Mouse (Mus musculus) lung, postnatal 4 days (tissue): Measurements from ENCODE around the gene Dgkb.
A peak's percentile ranks its signal among the peaks of the same experiment; 100 is the strongest.

Experiments used
- DNase-seq, 2 experiments: peaks; one replicate each; pipeline ENCODE4 v3.0.0; 2021

The Dgkb gene

DNA sequence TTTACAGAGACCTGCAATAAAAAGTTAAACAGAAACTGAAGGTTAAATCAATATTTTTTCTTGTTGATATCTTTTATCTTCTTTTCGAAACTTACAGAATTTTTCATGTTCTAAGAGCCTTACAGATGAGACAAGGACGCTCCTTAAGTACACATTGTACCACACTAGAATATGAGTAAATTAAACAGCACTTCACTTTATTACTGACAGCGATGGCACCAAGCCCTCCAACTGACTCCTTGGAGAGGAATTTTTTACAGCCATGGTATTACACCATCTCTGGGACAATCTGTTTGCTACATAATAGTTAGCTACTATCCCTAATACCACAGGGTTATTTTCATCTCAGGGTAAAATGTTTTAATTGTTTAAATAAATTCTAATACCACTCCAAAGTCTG is 556.6 kb downstream of the Dgkb start:
- no peak for DNase-seq

DNA sequence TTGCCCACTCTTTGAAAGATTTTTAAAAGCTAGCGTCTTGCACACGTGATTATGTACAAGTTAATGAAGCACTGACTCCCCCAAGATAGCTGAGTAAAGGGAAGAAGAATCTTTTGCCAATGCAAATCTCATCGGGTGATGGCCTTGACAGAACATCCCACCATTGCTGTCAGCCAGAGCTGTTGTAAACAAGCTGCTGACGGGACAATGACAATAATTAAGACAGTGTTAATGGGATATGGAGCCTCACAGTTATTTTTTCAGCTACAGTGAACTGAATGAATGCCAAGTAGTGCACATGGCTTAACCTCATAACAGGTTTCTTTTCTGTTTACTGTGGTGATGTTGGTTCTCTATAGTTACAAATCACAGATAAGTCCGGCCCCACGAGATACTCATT is 568.4 kb downstream of the Dgkb start:
- DNase-seq: no peak

DNA sequence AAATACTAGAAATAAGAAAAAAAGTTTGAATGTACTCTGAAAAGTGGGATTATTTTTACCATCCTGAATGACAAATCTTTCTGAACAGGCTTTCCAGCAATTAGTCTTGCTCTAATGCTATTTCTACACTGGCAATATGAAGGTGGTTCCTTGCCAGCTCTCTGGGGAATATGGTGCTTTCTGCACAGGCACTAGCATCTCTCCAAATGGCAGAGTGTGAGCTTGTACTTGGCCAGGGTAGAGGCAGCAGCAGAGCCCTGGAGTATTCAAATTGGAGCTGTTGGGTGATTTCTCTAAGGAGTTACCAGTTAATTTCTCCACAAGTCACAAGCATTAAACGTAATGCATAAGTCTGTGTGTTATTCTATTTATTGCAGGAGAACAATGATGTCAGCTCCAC is 569.5 kb downstream of the Dgkb start:
- no peak for DNase-seq

DNA sequence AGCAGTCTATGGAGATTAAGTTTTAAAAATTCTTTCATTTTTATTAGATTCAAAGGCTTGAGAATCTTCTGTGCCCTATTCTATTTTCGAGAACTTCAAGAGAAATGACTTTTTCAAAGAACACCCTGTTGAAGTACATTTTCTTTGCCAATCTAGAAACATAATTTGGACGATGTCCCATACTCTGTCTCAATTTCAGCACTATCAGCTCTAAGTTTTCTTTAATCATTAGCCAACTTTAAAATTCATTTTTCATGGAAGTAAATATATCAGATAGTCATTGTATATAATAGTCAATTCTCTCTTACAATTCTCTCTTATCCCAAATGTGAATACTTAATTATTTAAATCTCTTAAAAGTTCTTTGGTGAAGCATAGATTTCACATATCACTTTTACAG is 570.1 kb downstream of the Dgkb start:
- no peak for DNase-seq

DNA sequence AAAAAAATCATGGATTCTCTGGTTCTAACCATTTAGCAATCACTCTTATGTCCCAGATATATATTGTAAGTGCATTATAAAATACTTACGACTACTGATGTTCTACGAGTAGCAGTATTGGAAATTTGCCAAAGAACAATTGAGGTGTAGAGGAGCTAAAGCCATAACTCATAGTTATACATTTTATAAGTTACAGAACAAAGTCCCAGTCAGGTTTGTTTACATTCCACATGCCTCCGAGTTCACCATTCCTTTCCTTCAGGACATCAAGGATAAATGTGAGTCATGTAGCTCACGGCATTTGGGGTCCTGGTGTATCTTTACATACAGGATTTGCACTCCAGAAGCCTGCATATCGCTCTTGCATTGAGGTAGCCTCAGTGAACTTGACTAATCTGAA is 570.7 kb downstream of the Dgkb start:
- DNase-seq: no peak

DNA sequence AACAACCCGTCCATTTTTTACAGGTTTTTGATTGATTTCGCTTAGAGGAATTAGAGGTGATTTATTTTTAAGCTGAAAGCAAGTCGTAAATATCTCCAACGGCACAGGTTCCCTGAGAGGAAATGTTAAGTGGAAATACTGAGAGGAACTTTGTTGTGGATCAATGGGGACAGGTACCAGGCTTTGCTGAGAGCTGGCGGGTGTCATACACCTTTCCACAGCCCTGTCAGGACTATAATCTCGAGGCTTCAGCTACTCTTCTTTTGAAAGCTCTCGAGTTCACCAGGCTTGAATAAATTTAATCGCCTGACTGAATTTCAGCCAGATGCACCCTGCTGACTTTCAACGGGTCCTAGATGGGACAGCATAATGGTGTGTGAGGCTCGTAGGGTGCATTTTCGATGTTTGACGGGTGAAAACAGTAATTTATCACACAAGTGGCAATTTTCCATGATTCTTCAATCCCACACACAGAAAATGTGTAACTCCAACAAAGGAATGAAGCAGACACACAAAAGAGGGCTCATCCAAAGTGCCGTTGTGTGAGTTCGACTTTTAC is 580.3 kb downstream of the Dgkb start:
- no peak for DNase-seq

DNA sequence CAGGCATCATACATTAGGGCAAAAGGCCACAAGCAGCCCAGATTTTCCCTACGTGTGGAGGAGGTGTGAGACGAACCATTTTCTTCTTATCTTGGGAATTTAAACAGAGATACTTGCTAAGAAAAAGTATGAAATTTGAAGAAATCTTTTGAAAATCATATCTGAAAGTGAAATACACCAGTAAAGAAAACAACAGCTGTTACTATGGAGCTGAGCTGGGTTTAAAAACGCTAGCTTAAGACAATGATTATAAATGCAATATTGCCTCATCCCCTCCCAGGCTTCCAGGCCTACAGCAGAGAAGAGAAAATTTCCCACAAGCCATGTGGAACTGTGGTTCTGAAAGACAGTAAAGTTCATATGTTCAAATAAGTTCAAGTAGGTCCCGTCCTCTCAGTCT is 582.6 kb downstream of the Dgkb start:
- DNase-seq: no peak

- DNase-seq: no peak
These were observed 618.0 kb downstream of the Dgkb start for GRCm38 (mm10) chr12:38435364-38436130.

- no peak for DNase-seq
These were observed 618.6 kb downstream of the Dgkb start for GRCm38 (mm10) chr12:38436131-38436436.

DNA sequence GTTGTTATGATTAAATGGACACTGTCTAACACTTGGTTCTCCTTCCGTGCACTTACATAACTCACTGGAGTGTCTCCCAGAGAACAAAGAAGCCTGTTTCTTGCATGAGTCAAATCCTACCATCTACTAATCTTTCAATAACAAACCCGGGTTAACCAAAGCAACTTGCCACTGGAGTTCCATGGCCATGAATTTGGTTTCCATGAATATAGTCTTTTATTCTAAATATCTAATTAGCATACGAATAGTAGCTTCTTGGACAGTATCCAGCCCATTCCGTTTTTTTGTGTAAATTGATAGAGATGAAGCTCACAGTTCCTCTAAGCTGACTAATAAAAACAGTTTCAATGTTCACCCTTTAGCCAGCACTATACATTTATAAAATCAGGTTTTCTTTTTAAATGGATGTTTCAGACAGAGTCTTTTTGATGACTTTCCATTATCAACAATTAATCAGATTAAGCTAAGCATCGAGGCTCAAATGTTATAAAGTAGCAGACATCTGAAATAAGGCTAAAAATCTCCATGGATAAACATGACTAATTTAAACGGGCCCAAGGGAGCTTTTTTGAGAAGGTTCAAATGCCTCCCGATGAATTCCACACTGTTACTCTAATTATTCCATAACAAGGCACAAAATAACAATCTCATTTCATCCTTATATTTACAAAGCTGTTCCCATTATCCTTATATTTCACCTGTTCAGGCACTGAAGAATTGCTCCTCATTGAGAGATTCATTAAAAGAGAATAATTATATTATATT is 633.0 kb downstream of the Dgkb start:
- no peak for DNase-seq

GRCm38 (mm10) chr12:38451677-38452076 is 634.2 kb downstream of the Dgkb start:
- no peak for DNase-seq

- DNase-seq: no peak
These were observed 650.7 kb downstream of the Dgkb start for GRCm38 (mm10) chr12:38468191-38468590.

- DNase-seq: no peak
These were observed 651.1 kb downstream of the Dgkb start for GRCm38 (mm10) chr12:38468605-38469004.

GRCm38 (mm10) chr12:38497229-38497628 is 679.7 kb downstream of the Dgkb start:
- no peak for DNase-seq

- DNase-seq: no peak
These were observed 683.4 kb downstream of the Dgkb start for GRCm38 (mm10) chr12:38500931-38501330.

DNA sequence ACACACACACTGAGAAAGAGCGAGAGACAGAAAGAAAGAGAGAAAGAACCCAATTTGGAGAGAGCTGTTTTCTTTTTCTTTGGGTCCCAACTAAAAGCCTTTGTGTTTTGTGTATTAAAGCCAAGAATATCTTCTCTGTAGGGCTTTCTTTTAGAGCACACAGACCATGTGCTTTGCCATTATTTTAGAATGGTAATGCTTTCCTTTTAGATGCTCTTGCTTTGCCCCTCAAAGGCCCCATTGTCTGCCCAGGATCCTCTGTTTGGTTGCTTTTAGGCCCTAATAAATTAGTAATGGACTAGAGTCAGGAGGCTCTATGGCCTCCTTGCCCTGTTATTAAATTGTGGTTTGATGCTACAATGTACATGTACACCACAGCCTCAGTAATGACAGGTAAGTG is 690.7 kb downstream of the Dgkb start:
- no peak for DNase-seq

- no peak for DNase-seq
These were observed 727.9 kb downstream of the Dgkb start for GRCm38 (mm10) chr12:38545431-38545830.

GRCm38 (mm10) chr12:38577141-38577540 is 759.6 kb downstream of the Dgkb start:
- DNase-seq: no peak

DNA sequence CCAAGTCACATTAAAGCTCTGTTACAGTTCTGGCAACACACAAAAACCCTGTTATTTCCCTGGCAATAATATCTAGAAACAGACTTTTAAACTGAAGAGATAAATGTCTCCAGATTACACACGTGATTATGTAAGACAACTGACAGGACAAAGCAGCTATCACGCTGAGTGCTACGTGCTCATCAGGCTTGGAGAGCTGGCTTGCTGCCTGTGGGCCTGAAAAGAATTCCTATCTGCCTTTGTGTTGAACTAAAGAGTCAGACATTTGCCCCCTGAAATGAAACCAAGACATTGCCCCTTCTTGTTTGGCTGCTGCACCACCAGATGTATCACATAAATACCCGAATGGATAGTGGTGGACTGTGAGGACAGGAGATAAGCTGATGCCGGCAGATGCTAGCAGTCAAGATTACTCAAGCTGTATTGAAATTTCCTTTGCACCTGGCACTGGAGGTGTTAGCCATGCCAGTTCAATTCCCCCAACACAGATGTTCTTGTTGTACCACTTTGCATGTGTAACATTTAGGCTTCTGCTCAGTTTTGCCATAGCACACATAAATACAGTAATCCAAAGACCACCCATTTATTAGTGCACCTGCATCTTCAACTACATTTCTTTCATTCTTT is 761.8 kb downstream of the Dgkb start:
- peak in 1 of 2 experiments; percentile 41 for DNase-seq

DNA sequence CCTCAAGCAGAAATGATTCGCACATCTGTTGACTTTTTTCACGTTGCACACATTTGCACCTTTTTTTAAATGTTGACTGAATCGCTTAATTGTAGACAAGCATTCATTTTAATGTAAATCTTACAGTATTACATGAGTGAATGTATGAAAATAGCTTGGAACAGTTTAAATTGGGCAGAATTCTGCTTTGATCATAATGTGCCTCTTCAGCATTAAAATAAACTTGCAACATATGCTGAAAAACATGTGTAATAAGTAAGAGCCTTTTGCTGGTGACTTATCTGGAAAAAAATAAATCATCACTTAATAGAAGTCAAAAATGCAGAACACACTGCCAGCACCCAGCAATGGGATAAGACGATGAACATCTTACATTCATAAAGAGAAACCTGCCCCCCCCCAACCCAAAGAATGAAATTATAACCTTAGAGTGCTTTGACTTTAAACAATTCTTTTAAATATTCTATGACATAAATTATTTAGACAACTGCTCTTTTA is 768.9 kb downstream of the Dgkb start:
- DNase-seq: no peak

DNA sequence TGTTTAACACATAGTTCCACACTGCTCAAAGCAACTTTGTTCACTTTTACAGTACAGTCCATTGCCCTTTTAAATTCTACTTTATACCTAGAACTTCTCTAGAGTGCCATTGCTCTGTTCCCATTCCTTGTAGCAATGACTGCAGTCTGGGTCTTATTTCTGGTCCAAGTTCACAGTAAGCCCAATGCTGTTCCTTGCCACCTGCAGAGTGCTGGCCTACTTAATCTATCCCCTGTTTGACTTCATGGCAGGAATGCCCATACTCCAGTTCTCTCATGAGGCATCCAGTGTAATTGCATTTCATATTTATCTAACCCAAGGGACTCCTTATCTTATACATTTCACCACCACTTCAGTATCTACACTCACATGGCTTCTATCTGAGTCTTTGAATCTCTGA is 772.4 kb downstream of the Dgkb start:
- DNase-seq: no peak

GRCm38 (mm10) chr12:38593653-38594052 is 776.1 kb downstream of the Dgkb start:
- DNase-seq: no peak

DNA sequence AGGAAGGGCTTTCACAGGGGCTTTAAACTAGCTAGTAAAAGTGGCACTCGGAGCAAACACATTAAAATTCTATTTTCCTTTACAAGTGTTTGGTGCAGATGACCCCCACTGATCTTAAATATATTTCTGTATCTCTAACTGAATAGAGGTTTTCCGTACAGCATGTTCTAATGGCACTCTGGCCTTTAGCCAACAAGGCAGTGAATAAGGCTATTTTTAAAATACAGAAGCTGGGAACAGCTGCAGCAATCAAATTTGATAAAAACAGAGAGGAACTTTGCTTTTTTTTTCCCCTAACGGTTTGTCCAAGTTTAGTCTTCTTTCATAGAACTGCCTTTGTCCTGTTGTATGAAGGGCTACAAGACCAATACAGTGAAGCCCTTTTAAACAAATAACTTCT is 776.5 kb downstream of the Dgkb start:
- DNase-seq: peak in 1 of 2 experiments; percentile 17
